Mouse (Mus musculus): ENCODE data around the gene Brat1.

Brat1 gene

DNA sequence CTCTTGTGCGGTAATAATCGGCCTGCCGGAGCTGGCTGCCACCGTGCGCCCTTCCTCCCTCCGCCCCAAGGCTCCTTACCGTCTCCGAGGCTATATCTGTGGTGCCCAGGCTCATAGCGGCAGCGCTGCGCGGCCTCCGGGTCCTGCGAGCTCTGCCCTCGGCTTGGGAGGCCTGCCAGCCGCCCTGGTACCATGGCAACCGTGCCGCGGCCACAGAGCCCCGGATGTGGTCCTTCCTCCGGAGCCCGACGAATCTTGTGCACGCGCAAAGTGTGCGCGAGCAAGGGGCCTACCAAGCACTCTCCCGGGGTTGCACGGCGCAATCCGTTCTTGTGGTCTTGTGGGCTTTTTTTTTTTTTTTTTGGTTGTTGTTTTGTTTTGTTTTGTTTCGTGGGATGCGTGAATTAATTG, 2.7 kb upstream of the Brat1 start, which contains the start of gene Iqce:
Gene Iqce (minus strand): TSS at position 276 of the 411 bp plus-strand sequence.
- peak; percentile 96 for DNase-seq

- DNase-seq, result peak; percentile 52
Observed at GRCm38 (mm10) chr5:140702618-140703175, 2.1 kb upstream of the Brat1 start.

- DNase-seq, result peak; percentile 52
Observed at GRCm38 (mm10) chr5:140703480-140704377, 1.1 kb upstream of the Brat1 start.

DNA sequence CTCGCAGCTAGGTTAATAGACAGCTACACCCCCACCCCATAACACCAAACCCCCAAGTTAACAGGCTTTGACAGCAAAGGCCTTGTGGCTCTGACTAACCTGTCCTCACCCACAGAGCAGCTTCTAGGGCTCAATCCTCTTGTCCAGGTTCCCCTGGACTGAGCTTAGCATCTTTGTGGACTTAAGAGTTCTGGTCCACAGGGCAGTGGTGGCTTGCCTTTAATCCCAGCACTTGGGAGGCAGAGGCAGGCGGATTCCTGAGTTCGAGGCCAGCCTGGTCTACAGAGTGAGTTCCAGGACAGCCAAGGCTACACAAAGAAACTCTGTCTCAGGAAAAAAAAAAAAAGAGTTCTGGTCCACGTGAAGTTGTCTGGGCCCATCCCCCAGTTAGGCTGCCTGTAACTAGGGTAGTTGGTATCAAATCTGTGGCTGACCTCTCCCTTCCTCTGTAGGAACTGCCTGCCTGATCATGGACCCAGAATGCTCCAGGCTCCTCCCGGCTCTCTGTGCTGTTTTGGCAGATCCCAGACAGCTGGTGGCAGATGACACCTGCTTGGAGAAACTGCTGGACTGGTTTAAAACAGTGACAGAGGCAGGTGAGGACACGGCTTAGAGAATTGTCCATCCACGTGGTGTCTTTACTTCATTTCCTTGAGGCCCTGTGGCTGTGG, 825 bp downstream of the Brat1 start:
- DNase-seq, result peak; percentile 60

GRCm38 (mm10) chr5:140710315-140710714, 5.5 kb downstream of the Brat1 start:
- no peak for DNase-seq

- DNase-seq, result no peak
Observed at GRCm38 (mm10) chr5:140711040-140711439, 6.2 kb downstream of the Brat1 start.

GRCm38 (mm10) chr5:140720773-140721172, 16.0 kb downstream of the Brat1 start:
- DNase-seq, result no peak

DNA sequence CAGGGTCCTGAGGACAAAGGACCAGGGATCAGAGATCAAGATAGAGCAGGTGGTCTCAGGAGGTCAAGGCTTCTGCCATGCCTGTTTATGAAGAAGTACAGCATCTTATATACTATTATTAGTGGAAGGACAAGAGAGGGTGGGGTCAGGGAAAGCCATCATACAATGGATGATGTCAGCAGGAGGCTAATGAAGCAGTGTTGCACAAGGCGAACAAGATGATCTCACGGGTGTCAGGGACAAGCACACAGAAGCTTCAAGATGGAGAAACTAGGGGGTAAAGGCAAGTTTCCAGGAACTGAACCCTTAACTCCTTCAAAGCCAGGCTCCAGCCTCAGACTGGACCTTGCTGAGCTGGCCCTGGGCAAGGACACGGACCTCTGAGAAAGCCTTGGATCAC, 17.3 kb downstream of the Brat1 start:
- no peak for DNase-seq

DNA sequence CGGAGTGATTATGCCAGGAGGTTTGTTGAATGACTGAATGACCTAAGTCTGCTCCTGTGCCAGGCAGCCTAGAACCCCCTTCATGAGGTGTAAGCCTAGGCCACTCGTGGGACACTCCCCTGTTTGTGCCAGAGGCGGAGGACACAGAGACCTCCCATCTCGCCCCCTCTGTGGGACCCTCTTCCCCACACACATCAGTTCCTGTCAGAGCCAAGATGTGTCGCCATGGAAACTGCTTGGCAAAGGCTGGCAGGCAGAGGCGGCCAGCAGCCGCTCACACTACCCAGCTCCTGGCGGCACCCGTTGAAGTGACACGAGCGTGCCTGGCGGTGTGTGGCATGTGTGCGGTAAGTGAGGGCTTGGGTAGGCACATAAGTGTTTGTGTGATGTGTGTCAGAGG, 19.0 kb downstream of the Brat1 start, which contains the start of gene Amz1:
Gene Amz1 (plus strand): TSS at position 306 of the 400 bp plus-strand sequence.
- no peak for DNase-seq

DNA sequence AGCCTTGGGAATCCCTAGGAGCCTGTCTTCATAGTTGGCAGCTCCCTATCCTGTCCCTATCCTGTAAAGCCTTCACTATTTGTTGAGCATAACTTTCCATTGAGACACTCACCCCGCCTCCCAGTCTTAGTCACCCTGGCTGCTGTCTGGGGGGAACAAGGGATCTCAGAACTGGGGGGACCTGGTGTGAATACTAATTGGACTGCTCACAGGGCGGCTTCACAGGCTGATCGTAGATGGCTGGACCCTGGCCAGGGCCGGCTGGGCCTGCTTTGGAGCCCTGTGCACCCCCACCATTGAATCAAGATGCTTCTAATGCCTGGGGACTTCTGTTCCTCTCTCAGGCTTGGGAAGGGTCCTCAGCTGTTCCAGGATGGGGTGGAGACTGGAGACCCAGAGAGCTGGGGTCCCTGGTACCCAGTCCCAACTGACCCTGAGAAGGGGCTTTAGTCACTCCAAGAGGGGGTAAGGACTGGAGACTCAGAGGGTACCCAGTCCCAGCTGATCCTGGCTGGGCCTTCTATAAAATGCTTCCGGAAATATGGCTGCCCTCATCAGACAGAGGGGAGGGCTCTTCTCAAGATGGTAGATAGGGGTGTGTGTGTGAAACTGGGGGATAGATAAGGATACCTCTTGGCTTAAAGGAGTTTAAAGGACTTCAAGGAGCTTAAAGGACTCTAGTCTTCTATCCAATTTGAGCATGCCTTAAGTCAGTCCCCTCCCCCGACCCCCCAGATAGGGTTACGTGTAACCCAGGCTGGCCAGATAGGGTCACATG, 21.4 kb downstream of the Brat1 start:
- peak; percentile 44 for DNase-seq

DNA sequence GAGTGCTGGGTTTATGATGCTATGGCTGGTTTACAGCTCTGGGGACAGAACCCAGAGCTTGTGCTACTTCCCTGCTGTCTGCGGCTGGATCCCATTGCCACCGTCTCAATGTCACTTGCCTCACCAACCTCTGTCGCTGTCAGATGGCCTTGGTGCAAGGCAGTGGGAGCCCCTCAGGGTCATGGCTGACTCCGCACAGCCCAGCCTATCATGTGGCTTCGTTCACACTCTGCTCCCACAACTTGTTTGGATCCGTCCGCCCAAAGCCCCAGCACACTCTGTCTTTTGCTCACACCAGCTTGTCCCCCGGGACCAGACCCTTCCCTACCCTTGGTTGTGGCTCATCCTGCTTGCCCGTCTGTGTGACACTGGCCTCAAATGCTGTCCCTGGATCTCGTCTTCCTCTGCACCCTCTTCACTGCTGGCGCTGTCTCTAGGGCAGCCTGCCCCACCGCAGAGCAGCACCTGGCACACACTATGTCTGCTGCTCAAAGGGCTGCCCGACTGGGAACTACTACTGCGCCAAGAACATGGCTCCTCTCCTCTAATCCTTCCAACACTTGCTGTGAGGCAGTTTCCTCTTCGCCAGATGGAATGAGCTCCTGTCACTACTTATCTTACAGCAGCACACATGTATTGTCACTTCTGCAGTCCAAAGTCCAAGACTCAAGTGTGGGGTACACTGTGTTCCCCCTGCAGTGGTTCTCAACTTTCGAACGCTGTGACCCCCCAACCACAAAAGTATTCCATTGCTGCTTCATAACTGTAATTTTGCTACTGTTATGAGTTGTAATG, 22.3 kb downstream of the Brat1 start:
- no peak for DNase-seq

GRCm38 (mm10) chr5:140731040-140731797, 26.4 kb downstream of the Brat1 start:
- no peak for DNase-seq

DNA sequence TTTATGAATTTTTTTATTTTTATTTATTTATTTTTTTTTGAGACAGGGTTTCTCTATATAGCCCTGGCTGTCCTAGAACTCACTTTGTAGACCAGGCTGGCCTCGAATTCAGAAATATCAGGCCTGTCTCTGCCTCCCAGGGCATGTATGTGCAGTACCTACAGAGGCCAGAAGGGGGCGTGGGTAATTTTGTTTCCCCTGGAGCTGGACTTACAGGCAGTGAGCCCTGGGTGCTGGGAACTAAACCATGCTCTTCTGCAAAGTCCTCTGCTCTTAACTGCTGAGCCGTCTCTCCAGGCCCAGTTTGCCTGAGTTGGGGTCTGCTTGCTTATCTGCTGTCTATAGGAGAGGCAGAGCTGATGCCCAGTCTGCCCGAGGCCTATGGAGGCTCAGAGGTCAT, 27.4 kb downstream of the Brat1 start:
- DNase-seq, result no peak

DNA sequence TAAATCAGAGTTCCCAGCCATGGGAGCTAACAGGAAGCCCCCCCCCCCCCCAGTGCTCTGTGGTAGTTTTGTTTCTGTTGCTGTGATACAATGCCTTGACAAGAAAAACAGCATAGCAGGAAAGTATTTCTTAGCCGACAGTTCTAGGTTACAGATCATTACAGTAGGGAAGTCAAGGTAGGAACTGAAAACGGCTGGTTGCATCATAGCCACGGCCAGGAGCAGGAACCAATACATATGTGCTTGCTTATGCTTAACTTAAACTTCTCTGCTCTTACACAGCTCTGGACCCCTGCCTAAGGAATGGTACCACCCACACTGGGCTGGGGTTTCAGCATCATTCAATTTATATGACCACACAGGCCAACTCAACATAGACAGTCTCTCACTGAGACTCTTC, 28.5 kb downstream of the Brat1 start:
- no peak for DNase-seq

- DNase-seq, result no peak
Observed at GRCm38 (mm10) chr5:140735297-140735696, 30.5 kb downstream of the Brat1 start.

- no peak for DNase-seq
Observed at GRCm38 (mm10) chr5:140736166-140736565, 31.4 kb downstream of the Brat1 start.

- DNase-seq, result no peak
Observed at GRCm38 (mm10) chr5:140739813-140740212, 35.0 kb downstream of the Brat1 start.

DNA sequence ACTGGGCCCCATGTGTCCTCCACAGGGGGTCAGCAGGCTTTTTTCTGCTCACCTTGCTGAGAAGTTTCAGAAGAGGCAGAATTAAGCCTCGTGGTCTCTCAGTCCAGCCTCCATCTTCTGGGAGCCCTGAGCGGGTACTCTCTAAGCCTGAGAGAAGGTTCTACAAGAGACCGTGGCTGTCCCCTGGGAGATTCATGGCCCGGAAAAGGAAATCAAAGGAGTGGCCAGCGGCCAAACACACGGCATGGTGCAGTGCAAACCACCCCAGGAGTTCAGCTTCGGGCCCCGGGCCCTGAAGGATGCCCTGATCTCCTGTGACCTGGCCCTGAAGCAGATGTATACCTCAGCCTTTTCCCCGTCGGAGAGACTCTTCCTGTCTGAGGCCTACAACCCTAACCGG, 36.2 kb downstream of the Brat1 start:
- no peak for DNase-seq

- no peak for DNase-seq
Observed at GRCm38 (mm10) chr5:140741877-140742276, 37.1 kb downstream of the Brat1 start.

DNA sequence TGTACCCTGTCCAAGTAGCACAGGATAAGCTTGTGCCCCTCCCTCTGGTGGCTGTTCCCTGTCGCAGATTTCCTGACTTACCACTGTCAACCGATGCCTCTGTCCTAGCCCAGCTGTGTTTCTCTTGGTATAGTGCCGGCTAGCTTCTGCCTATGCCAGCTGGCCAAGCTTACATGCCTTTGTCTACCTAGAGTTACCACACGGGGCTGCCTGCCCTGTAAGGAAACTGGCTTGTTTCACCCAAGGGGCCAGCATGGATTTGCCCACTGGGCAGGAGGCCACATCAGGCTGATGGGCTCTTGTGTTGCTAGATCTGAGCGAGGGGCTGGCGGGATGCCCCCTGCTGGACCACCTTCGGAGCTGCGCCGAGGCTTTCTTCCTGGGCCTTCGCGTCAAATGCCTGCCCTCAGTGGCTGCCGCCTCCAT, 38.9 kb downstream of the Brat1 start:
- no peak for DNase-seq

- DNase-seq, result no peak
Observed at GRCm38 (mm10) chr5:140748425-140748824, 43.6 kb downstream of the Brat1 start.

Measured in cerebellum, adult 9-11 months (tissue).